Mouse (Mus musculus): ENCODE results near the gene Izumo2. TPM values are rescaled to one million over a fixed set of nuclear protein-coding genes. Genes with fewer than 3 reads are reported as not detected.

The Izumo2 gene
- total and polyA plus RNA-seq, 2 experiments from 2014 or later = not detected

- H3K4me3 ChIP-seq (ENCODE audit: low read depth, low read length) = no peak overlapping the region
- H3K4me1 ChIP-seq (ENCODE audit: insufficient read depth) = 0 out of 2 replicates have a peak, but pooled peaks cover 6% of the 10 kb centered on the region
- H3K27ac ChIP-seq (ENCODE audit: low read depth, low read length) = no peak overlapping the region
- ATAC-seq (no peak), DNase-seq (no peak)
- H3K4me2 ChIP-seq (ENCODE audit: low read depth) = no peak overlapping the region
- 69% methylated on average over 12 of the region's 13 CpGs for WGBS
- TF ChIP-seq CTCF (IDR thresholded peaks at IDR 0.05; ENCODE audit: low read depth) = no peak
- H3K9me3 ChIP-seq (ENCODE audit: low read length) = no peaks in the 10 kb centered on the region
- 0 out of 2 replicates have a peak, but pooled peaks cover 4% of the 10 kb centered on the region for H3K27me3 ChIP-seq (ENCODE audit: insufficient read depth, low read length)
- H3K36me3 ChIP-seq (ENCODE audit: insufficient read depth) = no peaks in the 10 kb centered on the region
- H3K9ac ChIP-seq = no peak overlapping the region
Measured at GRCm38 (mm10) chr7:44667996-44668738, 40.4 kb upstream of the Izumo2 start.

- Histone ChIP-seq H3K9ac (no peak overlapping the region), H3K4me2 (ENCODE audit: low read depth) (no peak overlapping the region), H3K9me3 (ENCODE audit: low read length) (no peaks in the 10 kb centered on the region), H3K4me3 (ENCODE audit: low read depth, low read length) (no peak overlapping the region), H3K27me3 (ENCODE audit: insufficient read depth, low read length) (0 out of 2 replicates have a peak, but pooled peaks cover 4% of the 10 kb centered on the region), H3K4me1 (ENCODE audit: insufficient read depth) (0 out of 2 replicates have a peak, but pooled peaks cover 6% of the 10 kb centered on the region), H3K27ac (ENCODE audit: low read depth, low read length) (no peak overlapping the region), H3K36me3 (ENCODE audit: insufficient read depth) (no peaks in the 10 kb centered on the region)
- TF ChIP-seq CTCF (IDR thresholded peaks at IDR 0.05; ENCODE audit: low read depth) = no peak
- WGBS = 16% methylated on average over 21 of the region's 21 CpGs
- no peak for DNase-seq
- ATAC-seq = no peak
Measured at GRCm38 (mm10) chr7:44669103-44669502, 39.4 kb upstream of the Izumo2 start.

- Histone ChIP-seq H3K9me3 (ENCODE audit: low read length) (no peaks in the 10 kb centered on the region), H3K36me3 (ENCODE audit: insufficient read depth) (no peaks in the 10 kb centered on the region), H3K27ac (ENCODE audit: low read depth, low read length) (no peak within 1 kb of the TSS), H3K4me3 (ENCODE audit: low read depth, low read length) (peak within 1 kb of the TSS; percentile 24), H3K9ac (peak within 1 kb of the TSS; percentile 18; the same call in 1 of the 2 replicates), H3K4me2 (ENCODE audit: low read depth) (peak within 1 kb of the TSS; percentile 50), H3K4me1 (ENCODE audit: insufficient read depth) (0 out of 2 replicates have a peak, but pooled peaks cover 6% of the 10 kb centered on the region), H3K27me3 (ENCODE audit: insufficient read depth, low read length) (0 out of 2 replicates have a peak, but pooled peaks cover 4% of the 10 kb centered on the region)
- no peak for TF ChIP-seq CTCF (IDR thresholded peaks at IDR 0.05; ENCODE audit: low read depth)
- DNase-seq (peak; percentile 93), ATAC-seq (peak; percentile 96)
- WGBS = 0% methylated on average over 23 of the region's 23 CpGs
Measured at GRCm38 (mm10) chr7:44670803-44671202, 37.7 kb upstream of the Izumo2 start, which contains the start of gene Myh14. TSS of gene Myh14 (minus strand) at chr7:44670843.

- Histone ChIP-seq H3K27ac (ENCODE audit: low read depth, low read length) (no peak overlapping the region), H3K4me2 (ENCODE audit: low read depth) (no peak overlapping the region), H3K4me3 (ENCODE audit: low read depth, low read length) (no peak overlapping the region), H3K9ac (no peak overlapping the region), H3K27me3 (ENCODE audit: insufficient read depth, low read length) (0 out of 2 replicates have a peak, but pooled peaks cover 4% of the 10 kb centered on the region), H3K36me3 (ENCODE audit: insufficient read depth) (no peaks in the 10 kb centered on the region), H3K9me3 (ENCODE audit: low read length) (no peaks in the 10 kb centered on the region), H3K4me1 (ENCODE audit: insufficient read depth) (0 out of 2 replicates have a peak, but pooled peaks cover 6% of the 10 kb centered on the region)
- TF ChIP-seq CTCF (IDR thresholded peaks at IDR 0.05; ENCODE audit: low read depth) = no peak
- ATAC-seq = no peak
- no peak for DNase-seq
- 80% methylated on average over 5 of the region's 5 CpGs for WGBS
Measured at GRCm38 (mm10) chr7:44672193-44672592, 36.3 kb upstream of the Izumo2 start.

GRCm38 (mm10) chr7:44674511-44674910, 34.0 kb upstream of the Izumo2 start:
- DNase-seq = no peak
- H3K9me3 ChIP-seq (ENCODE audit: low read length) = no peaks in the 10 kb centered on the region
- 0 out of 2 replicates have a peak, but pooled peaks cover 6% of the 10 kb centered on the region for H3K4me1 ChIP-seq (ENCODE audit: insufficient read depth)
- no peak overlapping the region for H3K4me3 ChIP-seq (ENCODE audit: low read depth, low read length)
- no peaks in the 10 kb centered on the region for H3K36me3 ChIP-seq (ENCODE audit: insufficient read depth)
- no peak overlapping the region for H3K27ac ChIP-seq (ENCODE audit: low read depth, low read length)
- ATAC-seq = no peak
- H3K9ac ChIP-seq = no peak overlapping the region
- no peak overlapping the region for H3K4me2 ChIP-seq (ENCODE audit: low read depth)
- peak; percentile 12; the same call in 1 of the 2 replicates for TF ChIP-seq CTCF (IDR thresholded peaks at IDR 0.05; ENCODE audit: low read depth)
- 78% methylated on average over 4 of the region's 4 CpGs for WGBS
- 0 out of 2 replicates have a peak, but pooled peaks cover 4% of the 10 kb centered on the region for H3K27me3 ChIP-seq (ENCODE audit: insufficient read depth, low read length)

- Histone ChIP-seq H3K4me2 (ENCODE audit: low read depth) (no peak overlapping the region), H3K9me3 (ENCODE audit: low read length) (no peaks in the 10 kb centered on the region), H3K9ac (no peak overlapping the region), H3K4me3 (ENCODE audit: low read depth, low read length) (no peak overlapping the region), H3K36me3 (ENCODE audit: insufficient read depth) (no peaks in the 10 kb centered on the region), H3K27ac (ENCODE audit: low read depth, low read length) (no peak overlapping the region), H3K4me1 (ENCODE audit: insufficient read depth) (0 out of 2 replicates have a peak, but pooled peaks cover 6% of the 10 kb centered on the region), H3K27me3 (ENCODE audit: insufficient read depth, low read length) (0 out of 2 replicates have a peak, but pooled peaks cover 4% of the 10 kb centered on the region)
- 50% methylated on average over 6 of the region's 6 CpGs for WGBS
- ATAC-seq (no peak), DNase-seq (no peak)
- no peak for TF ChIP-seq CTCF (IDR thresholded peaks at IDR 0.05; ENCODE audit: low read depth)
Measured at GRCm38 (mm10) chr7:44675171-44675570, 33.4 kb upstream of the Izumo2 start.

- 0 out of 2 replicates have a peak, but pooled peaks cover 5% of the 10 kb centered on the region for H3K4me1 ChIP-seq (ENCODE audit: insufficient read depth)
- WGBS = 37% methylated on average over 4 of the region's 4 CpGs
- TF ChIP-seq CTCF (IDR thresholded peaks at IDR 0.05; ENCODE audit: low read depth) = no peak
- H3K9me3 ChIP-seq (ENCODE audit: low read length) = no peaks in the 10 kb centered on the region
- no peak for DNase-seq
- no peak overlapping the region for H3K9ac ChIP-seq
- H3K27me3 ChIP-seq (ENCODE audit: insufficient read depth, low read length) = no peaks in the 10 kb centered on the region
- no peak overlapping the region for H3K4me3 ChIP-seq (ENCODE audit: low read depth, low read length)
- no peaks in the 10 kb centered on the region for H3K36me3 ChIP-seq (ENCODE audit: insufficient read depth)
- ATAC-seq = peak; percentile 29; the same call in 1 of the 2 replicates
- no peak overlapping the region for H3K27ac ChIP-seq (ENCODE audit: low read depth, low read length)
- no peak overlapping the region for H3K4me2 ChIP-seq (ENCODE audit: low read depth)
Measured at GRCm38 (mm10) chr7:44676126-44676525, 32.4 kb upstream of the Izumo2 start.
